Mouse (Mus musculus): Measurements from ENCODE around the gene Snx30. TPM values are rescaled to one million over a fixed set of nuclear protein-coding genes. Genes with fewer than 3 reads are reported as not detected.

Gene Snx30
- 8.5 and 8.6 TPM in 2 replicates for polyA plus RNA-seq (2016; fragmentation: Nextera tagmentation; extraction: Ambion mirVana)

- peak within 1 kb of the TSS; percentile 80 for H3K9ac ChIP-seq (replicated peaks)
- peak; percentile 93 for ATAC-seq (ENCODE audit: insufficient number of reproducible peaks, insufficient read depth, low FRiP score, low TSS enrichment, low read depth)
- peak within 1 kb of the TSS; percentile 41; the same call in 1 of the 2 replicates for H3K27ac ChIP-seq
- H3K4me2 ChIP-seq: peak within 1 kb of the TSS; percentile 98
- 3% methylated on average over 45 of the region's 45 CpGs for WGBS
- peaks cover 8% of the 10 kb centered on the region for H3K4me1 ChIP-seq (replicated peaks)
- H3K9me3 ChIP-seq: no peaks in the 10 kb centered on the region
- no peaks in the 10 kb centered on the region for H3K36me3 ChIP-seq
- H3K27me3 ChIP-seq: no peaks in the 10 kb centered on the region
- peak within 1 kb of the TSS; percentile 94 for H3K4me3 ChIP-seq (replicated peaks)
Observed at GRCm38 (mm10) chr4:59805181-59805967, at the start of gene Snx30. Gene Snx30, plus strand, starts transcription at chr4:59805840.

GRCm38 (mm10) chr4:59756332-59757082 is 49.1 kb upstream of the Snx30 start:
- no peak for ATAC-seq (ENCODE audit: insufficient number of reproducible peaks, insufficient read depth, low FRiP score, low TSS enrichment, low read depth)
- H3K4me3 ChIP-seq (replicated peaks): no peak overlapping the region
- no peak overlapping the region for H3K27ac ChIP-seq
- H3K4me2 ChIP-seq: no peak overlapping the region
- 92% methylated on average over 9 of the region's 9 CpGs for WGBS
- 0 out of 2 replicates have a peak, but pooled peaks cover 4% of the 10 kb centered on the region for H3K4me1 ChIP-seq (replicated peaks)
- peaks cover 9% of the 10 kb centered on the region; the same call in 1 of the 2 replicates for H3K36me3 ChIP-seq
- H3K27me3 ChIP-seq: no peaks in the 10 kb centered on the region
- no peaks in the 10 kb centered on the region for H3K9me3 ChIP-seq
- no peak overlapping the region for H3K9ac ChIP-seq (replicated peaks)

GRCm38 (mm10) chr4:59757452-59758435 is 47.9 kb upstream of the Snx30 start:
- Histone ChIP-seq H3K4me2 (no peak overlapping the region), H3K27me3 (no peaks in the 10 kb centered on the region), H3K9ac (replicated peaks) (no peak overlapping the region), H3K27ac (no peak overlapping the region), H3K9me3 (no peaks in the 10 kb centered on the region), H3K4me1 (replicated peaks) (0 out of 2 replicates have a peak, but pooled peaks cover 4% of the 10 kb centered on the region), H3K4me3 (replicated peaks) (no peak overlapping the region), H3K36me3 (peaks cover 2% of the 10 kb centered on the region; the same call in 1 of the 2 replicates)
- WGBS: 81% methylated on average over 12 of the region's 12 CpGs
- no peak for ATAC-seq (ENCODE audit: insufficient number of reproducible peaks, insufficient read depth, low FRiP score, low TSS enrichment, low read depth)

DNA sequence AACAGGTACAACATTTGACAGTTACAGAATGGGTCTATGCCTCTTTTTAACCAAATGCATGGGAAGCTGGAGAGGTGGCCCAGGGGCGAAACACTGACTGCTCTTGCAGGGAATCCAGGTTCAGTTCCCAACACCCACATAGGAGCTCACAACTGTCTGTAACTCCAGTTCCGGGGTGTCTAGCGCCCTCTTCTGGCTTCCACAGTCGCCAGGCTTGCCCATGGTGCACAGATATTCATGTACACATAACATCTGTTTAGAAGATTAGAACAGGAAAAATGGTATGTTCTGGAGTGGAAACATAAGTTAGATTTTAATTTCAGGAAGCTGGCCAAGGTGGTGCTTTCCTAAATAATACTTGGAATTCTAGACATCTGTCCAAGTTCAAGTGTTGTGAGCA is 45.6 kb upstream of the Snx30 start:
- Histone ChIP-seq H3K27me3 (no peaks in the 10 kb centered on the region), H3K27ac (no peak overlapping the region), H3K9me3 (no peaks in the 10 kb centered on the region), H3K4me1 (replicated peaks) (peaks cover 6% of the 10 kb centered on the region), H3K9ac (replicated peaks) (no peak overlapping the region), H3K36me3 (no peaks in the 10 kb centered on the region), H3K4me2 (no peak overlapping the region), H3K4me3 (replicated peaks) (no peak overlapping the region)
- ATAC-seq (ENCODE audit: insufficient number of reproducible peaks, insufficient read depth, low FRiP score, low TSS enrichment, low read depth): no peak
- 77% methylated on average over 4 of the region's 4 CpGs for WGBS

- no peak overlapping the region for H3K4me3 ChIP-seq (replicated peaks)
- no peaks in the 10 kb centered on the region for H3K9me3 ChIP-seq
- WGBS: 66% methylated on average over 10 of the region's 10 CpGs
- H3K27ac ChIP-seq: no peak overlapping the region
- no peaks in the 10 kb centered on the region for H3K36me3 ChIP-seq
- H3K9ac ChIP-seq (replicated peaks): no peak overlapping the region
- ATAC-seq (ENCODE audit: insufficient number of reproducible peaks, insufficient read depth, low FRiP score, low TSS enrichment, low read depth): no peak
- H3K27me3 ChIP-seq: no peaks in the 10 kb centered on the region
- H3K4me2 ChIP-seq: no peak overlapping the region
- peaks cover 14% of the 10 kb centered on the region for H3K4me1 ChIP-seq (replicated peaks)
Observed at GRCm38 (mm10) chr4:59760636-59761364, 44.8 kb upstream of the Snx30 start.

DNA sequence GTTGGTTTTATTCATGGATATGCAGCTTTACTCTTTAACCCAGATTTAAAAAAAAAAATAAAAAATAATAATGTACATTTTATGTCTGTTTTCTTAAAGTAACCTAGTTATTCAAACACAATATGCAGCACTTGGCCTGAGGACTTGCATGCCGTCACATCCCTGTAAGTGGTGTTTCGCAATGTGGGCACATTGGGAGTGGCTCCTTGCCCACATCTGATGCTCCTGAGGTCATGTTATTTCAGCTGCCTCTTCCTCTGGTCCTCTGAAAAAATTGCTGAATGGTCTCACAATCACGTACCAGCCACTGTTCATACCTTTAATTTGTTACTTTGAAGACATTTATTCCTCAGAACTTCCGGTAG is 44.3 kb upstream of the Snx30 start:
- Histone ChIP-seq H3K27me3 (no peaks in the 10 kb centered on the region), H3K27ac (no peak overlapping the region), H3K4me1 (replicated peaks) (peaks cover 19% of the 10 kb centered on the region), H3K9me3 (no peaks in the 10 kb centered on the region), H3K36me3 (no peaks in the 10 kb centered on the region), H3K9ac (replicated peaks) (no peak overlapping the region), H3K4me2 (no peak overlapping the region), H3K4me3 (replicated peaks) (no peak overlapping the region)
- 88% methylated on average over 4 of the region's 4 CpGs for WGBS
- no peak for ATAC-seq (ENCODE audit: insufficient number of reproducible peaks, insufficient read depth, low FRiP score, low TSS enrichment, low read depth)

- 78% methylated on average over 7 of the region's 7 CpGs for WGBS
- H3K27ac ChIP-seq: peak overlapping the region; percentile 62; the same call in 1 of the 2 replicates
- H3K4me2 ChIP-seq: peak overlapping the region; percentile 24
Observed at GRCm38 (mm10) chr4:59764950-59765349, 40.7 kb upstream of the Snx30 start.

DNA sequence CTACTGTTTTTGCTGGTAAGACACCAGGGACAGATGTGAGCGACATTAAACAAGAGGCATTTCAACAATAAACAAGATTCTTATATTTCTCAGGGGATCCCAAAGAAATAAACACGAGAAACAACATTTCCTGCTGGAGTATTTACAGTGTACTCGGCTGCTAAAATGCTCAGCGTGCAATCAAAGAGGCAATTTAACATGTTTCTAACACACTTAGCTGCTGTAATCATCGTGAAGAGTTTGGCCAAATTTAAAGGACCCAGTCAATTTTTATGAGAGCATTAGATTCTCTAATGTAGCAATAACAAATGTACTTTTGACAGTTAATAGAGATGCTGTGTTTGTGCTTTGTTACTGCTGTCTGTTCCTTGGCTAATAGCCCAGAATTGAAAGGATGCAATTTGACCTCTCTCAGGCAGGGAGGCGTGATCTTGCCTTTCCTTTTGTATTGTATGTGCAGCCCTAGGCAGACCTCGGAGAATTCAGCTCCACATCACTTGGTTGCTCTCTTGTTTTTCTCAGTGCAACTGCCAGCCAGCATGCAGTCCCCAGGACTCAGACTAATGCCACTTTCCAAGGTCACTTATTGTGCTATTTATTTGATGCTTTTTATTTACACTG is 40.1 kb upstream of the Snx30 start:
- Histone ChIP-seq H3K4me2 (peak overlapping the region; percentile 24), H3K36me3 (peaks cover 12% of the 10 kb centered on the region)
- ATAC-seq (ENCODE audit: insufficient number of reproducible peaks, insufficient read depth, low FRiP score, low TSS enrichment, low read depth): peak; percentile 39; the same call in 1 of the 2 replicates

More at GRCm38 (mm10) chr4:59764950-59765349, 40.7 kb upstream of the Snx30 start:
- Histone ChIP-seq H3K27me3 (no peaks in the 10 kb centered on the region), H3K36me3 (peaks cover 7% of the 10 kb centered on the region), H3K4me3 (replicated peaks) (no peak overlapping the region), H3K4me1 (replicated peaks) (peaks cover 16% of the 10 kb centered on the region), H3K9me3 (no peaks in the 10 kb centered on the region), H3K9ac (replicated peaks) (no peak overlapping the region)
- ATAC-seq (ENCODE audit: insufficient number of reproducible peaks, insufficient read depth, low FRiP score, low TSS enrichment, low read depth): no peak

DNA sequence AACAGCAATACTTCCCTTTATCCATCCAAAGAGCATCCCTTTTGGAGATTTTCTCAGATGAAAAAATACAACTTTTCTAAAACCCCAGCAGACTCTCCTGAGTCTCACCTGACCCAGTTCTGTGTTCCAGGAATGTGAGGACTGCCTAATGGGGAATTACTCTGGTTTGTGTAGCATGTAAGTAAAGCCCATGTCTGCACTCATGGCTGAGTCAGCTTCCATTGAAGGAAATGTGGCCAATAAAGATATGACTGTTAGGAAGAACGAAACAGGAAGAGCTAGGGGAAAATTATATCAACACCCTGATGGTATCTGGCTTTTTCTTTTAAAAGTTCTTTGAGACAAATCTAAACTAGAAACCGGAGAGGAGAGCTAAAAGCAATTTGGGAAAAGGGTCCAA is 37.9 kb upstream of the Snx30 start:
- Histone ChIP-seq H3K27me3 (no peaks in the 10 kb centered on the region), H3K36me3 (peaks cover 34% of the 10 kb centered on the region), H3K4me2 (no peak overlapping the region), H3K27ac (no peak overlapping the region), H3K4me3 (replicated peaks) (no peak overlapping the region), H3K4me1 (replicated peaks) (peaks cover 16% of the 10 kb centered on the region), H3K9ac (replicated peaks) (no peak overlapping the region), H3K9me3 (no peaks in the 10 kb centered on the region)
- no peak for ATAC-seq (ENCODE audit: insufficient number of reproducible peaks, insufficient read depth, low FRiP score, low TSS enrichment, low read depth)
- 94% methylated on average over 2 of the region's 2 CpGs for WGBS

More for the DNA sequence above, 40.1 kb upstream of the Snx30 start:
- Histone ChIP-seq H3K9ac (replicated peaks) (no peak overlapping the region), H3K9me3 (no peaks in the 10 kb centered on the region), H3K27ac (peak overlapping the region; percentile 62), H3K27me3 (no peaks in the 10 kb centered on the region), H3K4me3 (replicated peaks) (no peak overlapping the region), H3K4me1 (replicated peaks) (peaks cover 16% of the 10 kb centered on the region)
- 21% methylated on average over 7 of the region's 7 CpGs for WGBS
